Mouse (Mus musculus) adrenal gland, postnatal 4 days (tissue): ENCODE data around the gene Ecel1. TPM values are rescaled to one million over a fixed set of nuclear protein-coding genes. Genes with fewer than 3 reads are reported as not detected.

ENCODE experiments used
- DNase-seq, 2 experiments: peaks; one replicate each; pipeline ENCODE4 v3.0.0; 2021 to 2022; ENCODE audit warnings: low spot score in 2 of 2, mixed read lengths in 2 of 2
- long read RNA-seq, 2 experiments: library from polyadenylated mRNA; stranded (forward); transcript quantifications; one replicate each; pipeline ENCODE4 v2.0.0; 2021
- total RNA-seq, 2 experiments: library from RNA; stranded (reverse); gene quantifications; 2 replicates each; pipeline ENCODE4 v1.2.3; 2021

The Ecel1 gene
- total RNA-seq, result 10 to 100 TPM in 1 of 2 experiments, 1 to 10 TPM in 1; 6.9 to 15.1 TPM
- long read RNA-seq, experiment 1, transcript Ecel1-203 (18 exons, 2,898 nt), result major isoform, 6 of 10 reads
- long read RNA-seq, experiment 1, partial matches to known transcripts, result 0 of 10 reads
- long read RNA-seq, experiment 1, other reads (novel, unspliced or antisense), result 4 of 10 reads
- long read RNA-seq, experiment 2, transcript Ecel1-203 (18 exons, 2,898 nt), result major isoform, 31 of 47 reads
- long read RNA-seq, experiment 2, partial matches to known transcripts, result 4 of 47 reads
- long read RNA-seq, experiment 2, other reads (novel, unspliced or antisense), result 10 of 47 reads

DNA sequence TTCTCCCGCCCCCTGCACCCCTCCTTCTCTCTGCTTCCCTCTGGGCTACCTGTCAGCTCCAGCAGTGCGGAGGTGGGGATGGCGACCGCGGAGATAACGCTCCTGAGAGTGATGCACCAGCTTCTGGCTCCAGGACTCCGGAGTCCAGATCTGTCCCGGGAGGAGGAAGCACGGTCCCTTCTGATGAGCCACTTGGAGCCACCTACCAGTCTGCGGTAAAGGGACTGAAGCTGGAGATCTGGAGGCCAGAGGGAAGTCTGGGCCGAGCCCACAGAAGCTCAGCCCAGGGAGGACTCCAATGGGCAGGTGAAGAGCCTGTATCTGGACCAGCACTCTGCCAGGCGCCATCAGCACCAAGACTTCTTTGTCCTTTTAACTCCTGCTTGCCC lies at the start of gene Ecel1:
TSS of gene Ecel1 (minus strand) at position 323 of the 389 bp plus-strand sequence.
- DNase-seq, result no peak

DNA sequence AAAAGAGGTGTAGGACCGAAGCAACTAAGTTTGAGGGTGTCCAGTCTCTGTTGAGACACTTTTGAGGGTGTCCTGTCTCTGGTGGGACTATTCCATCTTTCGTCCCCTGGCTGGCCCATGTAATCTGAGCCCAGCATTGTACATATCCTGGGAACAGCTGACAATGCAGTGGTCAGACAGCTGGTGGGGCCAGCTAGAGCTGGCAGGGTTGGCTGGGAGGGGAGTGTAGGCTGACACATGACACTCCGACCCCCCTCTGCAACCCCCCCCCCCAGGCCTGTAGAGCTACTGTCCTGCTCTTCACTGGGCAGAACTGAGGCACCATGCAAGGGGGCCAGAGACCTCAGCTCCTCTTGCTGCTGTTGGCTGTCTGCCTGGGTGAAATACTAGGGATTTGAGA lies 49.2 kb upstream of the Ecel1 start:
- DNase-seq, result no peak

GRCm38 (mm10) chr1:87205038-87205437 lies 48.7 kb upstream of the Ecel1 start:
- DNase-seq, result no peak

DNA sequence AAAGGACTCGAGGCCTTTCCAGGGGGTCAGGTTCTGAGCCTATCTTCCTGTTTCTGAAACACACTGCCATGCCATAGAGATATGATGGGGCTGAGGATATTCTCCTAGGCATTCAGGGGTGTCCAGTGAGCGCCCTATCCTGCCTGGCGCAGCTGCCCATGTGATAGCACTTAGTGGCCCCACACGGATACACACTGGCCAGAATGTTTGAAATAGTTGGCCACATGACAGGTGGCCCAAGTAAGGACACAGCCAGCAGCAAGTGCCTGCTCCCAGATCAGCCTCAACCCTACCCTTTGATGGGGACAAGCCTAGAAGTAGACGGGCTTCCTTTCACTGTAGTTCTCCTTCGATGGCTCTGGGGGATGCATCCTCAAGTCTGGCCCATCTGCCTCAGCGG lies 48.1 kb upstream of the Ecel1 start, which contains the start of gene Chrng:
TSS of gene Chrng (plus strand) at position 193 of the 400 bp plus-strand sequence.
- DNase-seq, result no peak

- DNase-seq, result no peak
Measured at GRCm38 (mm10) chr1:87203779-87204178, 47.5 kb upstream of the Ecel1 start.

GRCm38 (mm10) chr1:87201848-87202247 lies 45.5 kb upstream of the Ecel1 start:
- DNase-seq, result no peak

DNA sequence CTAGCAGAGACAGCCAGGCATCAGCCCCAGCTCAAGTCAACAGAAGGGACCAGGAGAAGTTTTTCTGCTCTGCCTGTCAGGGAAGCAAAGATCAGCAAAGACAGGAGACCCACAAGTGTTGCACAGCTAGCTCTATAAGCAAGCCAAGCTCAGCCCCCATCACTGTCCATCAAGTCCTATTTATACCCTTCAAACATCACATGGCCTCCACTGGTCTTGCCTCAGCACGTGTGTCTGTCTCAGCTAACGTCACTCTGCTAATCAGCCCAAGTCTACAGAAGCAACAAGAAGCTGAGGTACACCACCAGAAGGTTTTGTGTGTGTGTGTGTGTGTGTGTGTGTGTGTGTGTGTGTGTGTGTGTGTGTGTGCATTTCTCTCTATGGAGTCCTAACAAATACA lies 44.5 kb upstream of the Ecel1 start:
- DNase-seq, result no peak

DNA sequence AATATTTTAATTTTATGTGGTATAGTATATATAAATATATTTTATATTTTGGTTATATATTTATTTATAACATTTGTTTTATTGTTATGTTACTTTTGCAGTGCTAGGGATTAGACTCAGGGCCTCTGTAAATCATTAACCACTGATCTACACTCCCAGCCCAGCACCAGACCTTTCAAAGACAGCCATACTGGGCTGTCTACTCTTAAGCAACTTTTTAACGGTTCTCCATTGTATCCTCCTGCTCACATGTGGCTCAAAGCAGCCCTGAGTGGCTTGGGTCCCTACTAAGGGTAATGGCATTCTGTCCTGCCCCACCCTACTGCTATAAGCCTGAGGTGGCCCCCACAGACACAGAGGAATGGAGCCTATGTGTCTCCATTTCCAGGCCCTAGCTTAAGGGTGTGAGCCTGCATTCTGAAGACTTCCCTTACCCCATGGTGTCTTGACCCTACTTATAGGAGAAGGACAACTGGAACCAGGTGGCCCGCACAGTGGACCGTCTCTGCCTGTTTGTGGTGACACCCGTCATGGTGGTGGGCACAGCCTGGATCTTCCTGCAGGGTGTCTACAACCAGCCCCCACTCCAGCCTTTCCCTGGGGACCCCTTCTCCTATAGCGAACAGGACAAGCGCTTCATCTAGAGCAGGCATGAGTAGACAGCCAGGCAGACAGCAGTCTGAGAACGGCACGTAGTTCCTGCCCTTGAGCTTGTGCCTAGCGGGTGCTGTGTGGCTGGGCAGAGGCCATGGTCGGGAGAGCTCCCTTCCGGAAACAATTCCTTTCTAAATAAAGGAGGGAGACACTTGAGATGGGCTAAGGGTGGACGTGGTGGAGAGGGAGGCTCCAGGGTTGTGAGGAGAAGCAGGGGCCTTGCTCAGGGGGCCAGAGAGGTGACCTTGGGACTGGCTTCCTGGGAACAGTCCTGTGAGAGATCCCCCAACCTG lies 42.1 kb upstream of the Ecel1 start:
- DNase-seq, result no peak

DNA sequence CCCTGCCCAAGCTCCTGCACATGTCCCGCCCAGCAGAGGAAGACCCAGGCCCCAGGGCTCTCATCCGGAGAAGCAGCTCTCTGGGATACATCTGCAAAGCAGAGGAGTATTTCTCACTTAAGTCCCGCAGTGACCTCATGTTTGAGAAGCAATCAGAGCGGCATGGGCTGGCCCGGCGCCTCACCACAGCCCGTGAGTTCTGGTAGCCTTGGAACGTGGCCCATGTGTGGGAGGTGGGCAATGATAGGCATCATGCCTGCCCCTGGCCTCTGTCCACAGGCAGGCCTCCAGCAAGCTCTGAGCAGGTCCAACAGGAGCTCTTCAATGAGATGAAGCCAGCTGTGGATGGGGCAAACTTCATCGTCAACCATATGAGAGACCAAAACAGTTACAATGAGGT lies 41.0 kb upstream of the Ecel1 start:
- DNase-seq, result no peak

- no peak for DNase-seq
Measured at GRCm38 (mm10) chr1:87190429-87190828, 34.1 kb upstream of the Ecel1 start, which contains the start of gene Chrnd. Chrnd (plus strand) TSS chr1:87190607.

DNA sequence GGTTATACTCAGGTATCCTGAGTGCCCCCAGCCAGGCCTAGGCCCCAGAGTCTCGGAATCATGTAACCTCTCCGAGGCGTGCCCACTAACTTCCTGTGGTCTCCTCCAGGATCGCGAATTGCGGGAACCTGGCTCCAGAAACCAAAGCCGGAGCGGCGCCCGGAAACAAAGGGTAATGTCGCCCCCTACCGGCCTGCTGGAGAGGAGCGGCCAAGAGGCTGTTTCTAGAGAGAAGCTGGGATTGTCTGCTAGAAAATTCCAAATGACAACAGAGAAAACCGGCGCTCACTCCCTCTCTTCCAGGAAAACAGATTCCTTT lies 30.7 kb upstream of the Ecel1 start:
- DNase-seq, result peak; percentile 37 to 45

- DNase-seq, result no peak
Measured at GRCm38 (mm10) chr1:87186261-87187036, 30.1 kb upstream of the Ecel1 start.

- no peak for DNase-seq
Measured at GRCm38 (mm10) chr1:87185526-87185925, 29.2 kb upstream of the Ecel1 start.

DNA sequence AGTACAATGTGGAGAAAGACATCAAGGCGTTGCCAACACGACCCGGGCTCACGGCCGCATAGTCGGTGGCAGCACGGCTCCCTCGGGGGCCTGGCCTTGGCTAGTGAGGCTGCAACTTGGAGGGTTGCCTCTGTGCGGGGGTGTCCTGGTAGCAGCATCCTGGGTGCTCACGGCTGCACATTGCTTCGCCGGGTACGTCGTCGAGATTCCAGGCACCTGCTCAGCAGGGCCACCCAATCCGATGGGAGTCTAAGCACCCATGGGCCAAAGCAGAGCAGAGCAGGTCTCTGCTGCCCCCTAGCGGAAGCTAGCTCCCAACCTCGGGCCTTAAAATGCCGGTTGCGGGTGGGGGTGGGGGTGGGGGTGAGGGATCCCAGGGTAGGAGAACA lies 28.4 kb upstream of the Ecel1 start:
- peak; percentile 41 to 61 for DNase-seq

- DNase-seq, result no peak
Measured at GRCm38 (mm10) chr1:87183998-87184750, 27.9 kb upstream of the Ecel1 start.

DNA sequence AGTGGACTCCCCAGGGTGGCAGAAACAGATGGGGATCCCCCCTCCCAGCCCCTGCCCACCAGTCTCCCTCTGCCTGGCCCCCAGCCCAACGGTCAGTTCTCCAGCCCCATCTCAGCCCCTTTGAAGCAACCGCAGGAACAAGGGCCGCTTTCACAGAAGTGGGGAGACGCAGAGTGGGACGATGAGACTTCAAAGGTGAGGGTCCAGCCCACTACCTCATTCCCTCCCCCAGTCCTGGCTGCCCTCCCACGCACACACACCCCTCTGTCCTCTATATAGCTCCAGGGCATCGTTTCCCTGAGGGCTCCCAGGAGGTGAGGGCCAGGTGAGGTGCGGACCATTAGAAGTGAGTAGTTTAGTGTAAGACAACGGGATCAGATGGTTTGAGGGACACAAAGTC lies 26.7 kb upstream of the Ecel1 start, which contains the start of gene Prss56:
TSS of gene Prss56 (plus strand) at position 301 of the 400 bp plus-strand sequence.
- DNase-seq, result no peak

GRCm38 (mm10) chr1:87180896-87181295 lies 24.6 kb upstream of the Ecel1 start:
- DNase-seq, result no peak

- peak in 1 of 2 experiments; percentile 28 for DNase-seq
Measured at GRCm38 (mm10) chr1:87175852-87176292, 19.6 kb upstream of the Ecel1 start.

GRCm38 (mm10) chr1:87174006-87174955 lies 18.0 kb upstream of the Ecel1 start:
- DNase-seq, result peak in 1 of 2 experiments; percentile 43
